Mouse (Mus musculus): ENCODE results near the gene Chic2. TPM values are rescaled to one million over a fixed set of nuclear protein-coding genes. Genes with fewer than 3 reads are reported as not detected.

Gene Chic2
- polyA plus RNA-seq, 1 experiment from 2014 or later = 26.1 TPM

DNA sequence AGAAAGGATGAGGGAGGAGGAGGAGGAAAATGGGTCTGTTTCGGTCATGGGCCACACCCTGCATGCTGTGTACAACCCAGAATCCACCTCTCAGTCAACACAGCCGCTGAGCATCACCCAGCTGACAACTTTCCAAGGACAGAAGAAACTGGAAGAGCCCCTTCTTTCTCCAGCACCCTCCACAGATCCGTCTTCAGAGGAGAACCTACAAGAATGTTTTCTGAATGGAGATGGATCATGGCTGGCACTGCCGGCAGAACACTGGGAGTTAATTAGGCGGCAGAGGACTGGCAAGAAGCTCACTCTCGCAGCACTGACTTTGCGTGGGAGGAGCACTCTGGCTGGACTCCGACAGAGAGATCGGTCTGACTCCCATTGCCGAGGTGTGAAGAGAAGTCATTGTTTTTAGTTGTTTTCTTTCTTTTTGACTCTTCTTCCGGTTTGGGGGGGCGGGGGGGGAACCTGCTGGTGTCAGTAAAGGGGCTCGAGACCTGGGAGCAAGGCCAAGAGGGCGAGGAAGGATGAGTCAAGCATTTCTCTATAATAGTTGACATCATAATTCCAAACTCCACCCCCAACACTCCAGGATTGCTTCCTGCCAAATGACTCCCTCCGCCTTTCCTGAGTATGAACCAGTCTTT, 2.2 kb upstream of the Chic2 start:
- Histone ChIP-seq H3K27ac (no peak overlapping the region), H3K27me3 (replicated peaks) (no peaks in the 10 kb centered on the region), H3K4me1 (replicated peaks) (peaks cover 3% of the 10 kb centered on the region), H3K9me3 (no peaks in the 10 kb centered on the region), H3K4me3 (replicated peaks) (no peak overlapping the region), H3K9ac (no peak overlapping the region), H3K4me2 (replicated peaks) (peak overlapping the region; percentile 24; the same call in 1 of the 2 replicates), H3K36me3 (no peaks in the 10 kb centered on the region)
- no peak for ATAC-seq
- 48% methylated on average over 15 of the region's 15 CpGs for WGBS

- Histone ChIP-seq H3K4me3 (replicated peaks) (no peak overlapping the region), H3K9ac (no peak overlapping the region), H3K4me2 (replicated peaks) (no peak overlapping the region), H3K9me3 (no peaks in the 10 kb centered on the region), H3K27me3 (replicated peaks) (no peaks in the 10 kb centered on the region), H3K27ac (no peak overlapping the region), H3K36me3 (no peaks in the 10 kb centered on the region), H3K4me1 (replicated peaks) (peaks cover 3% of the 10 kb centered on the region)
- ATAC-seq = no peak
- WGBS = 75% methylated on average over 7 of the region's 7 CpGs
These were observed 797 bp upstream of the Chic2 start for GRCm38 (mm10) chr5:75045371-75045770.

- Histone ChIP-seq H3K27ac (peak overlapping the region; percentile 89), H3K4me1 (replicated peaks) (peaks cover 3% of the 10 kb centered on the region), H3K27me3 (replicated peaks) (no peaks in the 10 kb centered on the region), H3K9me3 (no peaks in the 10 kb centered on the region), H3K4me3 (replicated peaks) (peak overlapping the region; percentile 95), H3K4me2 (replicated peaks) (peak overlapping the region; percentile 79), H3K9ac (peak overlapping the region; percentile 97), H3K36me3 (no peaks in the 10 kb centered on the region)
- WGBS = 0% methylated on average over 36 of the region's 36 CpGs
- peak; percentile 83 for ATAC-seq
These were observed 813 bp downstream of the Chic2 start for GRCm38 (mm10) chr5:75043621-75044301.

GRCm38 (mm10) chr5:75043011-75043445, 1.5 kb downstream of the Chic2 start:
- Histone ChIP-seq H3K27me3 (replicated peaks) (no peaks in the 10 kb centered on the region), H3K4me3 (replicated peaks) (peak overlapping the region; percentile 95)
- no peak for ATAC-seq

GRCm38 (mm10) chr5:75039307-75039706, 5.3 kb downstream of the Chic2 start:
- no peaks in the 10 kb centered on the region for H3K27me3 ChIP-seq (replicated peaks)
- no peak overlapping the region for H3K27ac ChIP-seq
- no peak overlapping the region for H3K4me2 ChIP-seq (replicated peaks)
- peaks cover 3% of the 10 kb centered on the region for H3K4me1 ChIP-seq (replicated peaks)
- WGBS = 78% methylated on average over 1 of the region's 1 CpGs
- no peak for ATAC-seq
- no peak overlapping the region for H3K9ac ChIP-seq
- no peaks in the 10 kb centered on the region for H3K36me3 ChIP-seq
- no peaks in the 10 kb centered on the region for H3K9me3 ChIP-seq
- no peak overlapping the region for H3K4me3 ChIP-seq (replicated peaks)

More at GRCm38 (mm10) chr5:75043011-75043445, 1.5 kb downstream of the Chic2 start:
- H3K27ac ChIP-seq = no peak overlapping the region
- peak overlapping the region; percentile 97 for H3K9ac ChIP-seq
- H3K36me3 ChIP-seq = no peaks in the 10 kb centered on the region
- WGBS = 27% methylated on average over 9 of the region's 9 CpGs
- H3K9me3 ChIP-seq = no peaks in the 10 kb centered on the region
- H3K4me2 ChIP-seq (replicated peaks) = peak overlapping the region; percentile 79
- H3K4me1 ChIP-seq (replicated peaks) = peaks cover 3% of the 10 kb centered on the region

DNA sequence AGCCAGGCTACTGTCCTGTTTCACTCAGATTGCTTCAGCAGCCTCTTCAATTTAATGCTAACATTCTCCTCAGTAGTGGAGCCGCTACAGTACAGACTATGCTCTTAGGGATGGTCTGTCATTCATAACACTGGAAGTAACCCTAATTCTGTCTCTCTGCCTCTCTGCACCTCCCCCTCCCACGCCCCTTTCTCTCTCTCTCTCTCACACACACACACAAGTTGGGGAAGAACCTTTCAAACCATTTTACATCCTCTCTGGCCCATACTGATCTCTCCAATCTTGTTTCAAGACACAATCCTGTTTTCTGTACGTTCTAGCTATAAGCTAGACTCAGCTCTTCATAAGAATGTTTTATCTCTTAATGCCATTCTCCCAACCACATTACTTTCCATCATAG, 9.1 kb downstream of the Chic2 start:
- ATAC-seq = no peak
- no peak overlapping the region for H3K9ac ChIP-seq
- H3K9me3 ChIP-seq = no peaks in the 10 kb centered on the region
- H3K4me1 ChIP-seq (replicated peaks) = no peaks in the 10 kb centered on the region
- H3K4me2 ChIP-seq (replicated peaks) = no peak overlapping the region
- H3K36me3 ChIP-seq = no peaks in the 10 kb centered on the region
- 89% methylated on average over 3 of the region's 3 CpGs for WGBS
- H3K4me3 ChIP-seq (replicated peaks) = no peak overlapping the region
- H3K27ac ChIP-seq = no peak overlapping the region
- H3K27me3 ChIP-seq (replicated peaks) = no peaks in the 10 kb centered on the region

GRCm38 (mm10) chr5:75014768-75015167, 29.8 kb downstream of the Chic2 start:
- no peaks in the 10 kb centered on the region for H3K27me3 ChIP-seq (replicated peaks)
- no peaks in the 10 kb centered on the region for H3K36me3 ChIP-seq
- H3K27ac ChIP-seq = no peak overlapping the region
- H3K9ac ChIP-seq = no peak overlapping the region
- no peak for ATAC-seq
- no peak overlapping the region for H3K4me2 ChIP-seq (replicated peaks)
- no peaks in the 10 kb centered on the region for H3K4me1 ChIP-seq (replicated peaks)
- H3K4me3 ChIP-seq (replicated peaks) = no peak overlapping the region
- WGBS = 79% methylated on average over 1 of the region's 1 CpGs
- no peaks in the 10 kb centered on the region for H3K9me3 ChIP-seq

DNA sequence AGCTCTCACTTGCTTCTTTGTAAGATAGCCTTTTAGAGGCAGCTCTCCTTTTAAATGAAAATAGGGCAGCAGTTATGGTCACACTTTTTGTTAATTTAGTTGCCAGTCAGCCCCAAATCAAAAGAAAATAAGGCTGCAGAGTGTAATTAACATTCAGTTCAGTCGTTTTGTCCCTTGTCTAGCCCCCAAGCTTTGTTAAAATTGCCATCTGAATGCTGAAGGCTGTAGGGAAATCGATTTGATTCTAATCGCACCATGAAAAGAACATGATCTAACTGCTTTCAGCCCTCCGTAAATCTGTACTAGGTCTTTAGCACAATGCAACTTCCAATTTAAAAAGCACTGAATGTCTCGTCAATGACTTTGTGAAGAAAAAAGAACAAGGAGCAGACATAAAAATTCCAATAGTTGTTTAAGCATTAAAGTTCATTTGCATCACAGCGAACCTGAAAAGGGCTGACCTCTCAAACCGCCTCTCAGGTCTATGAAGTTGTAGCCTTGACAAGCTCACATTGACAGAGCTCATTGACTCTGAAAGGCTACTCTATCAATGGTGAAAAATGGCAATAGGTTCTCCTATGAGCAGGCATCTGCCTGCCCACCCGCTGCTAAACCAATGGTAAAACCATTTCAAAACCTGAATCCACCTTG, 31.7 kb downstream of the Chic2 start:
- Histone ChIP-seq H3K36me3 (peaks cover 4% of the 10 kb centered on the region; the same call in 1 of the 2 replicates), H3K27ac (no peak overlapping the region), H3K27me3 (replicated peaks) (no peaks in the 10 kb centered on the region), H3K4me1 (replicated peaks) (no peaks in the 10 kb centered on the region), H3K9ac (no peak overlapping the region), H3K4me3 (replicated peaks) (no peak overlapping the region), H3K9me3 (no peaks in the 10 kb centered on the region), H3K4me2 (replicated peaks) (no peak overlapping the region)
- WGBS = 81% methylated on average over 8 of the region's 8 CpGs
- ATAC-seq = no peak

GRCm38 (mm10) chr5:75011985-75012738, 32.4 kb downstream of the Chic2 start:
- H3K36me3 ChIP-seq = peaks cover 4% of the 10 kb centered on the region; the same call in 1 of the 2 replicates
- H3K4me3 ChIP-seq (replicated peaks) = no peak overlapping the region
- no peak overlapping the region for H3K9ac ChIP-seq
- H3K9me3 ChIP-seq = no peaks in the 10 kb centered on the region
- H3K4me1 ChIP-seq (replicated peaks) = no peaks in the 10 kb centered on the region
- no peaks in the 10 kb centered on the region for H3K27me3 ChIP-seq (replicated peaks)
- ATAC-seq = no peak
- WGBS = 75% methylated on average over 4 of the region's 4 CpGs
- no peak overlapping the region for H3K27ac ChIP-seq
- H3K4me2 ChIP-seq (replicated peaks) = no peak overlapping the region

GRCm38 (mm10) chr5:75004755-75005154, 39.8 kb downstream of the Chic2 start:
- Histone ChIP-seq H3K4me3 (replicated peaks) (no peak overlapping the region), H3K36me3 (peaks cover 8% of the 10 kb centered on the region; the same call in 1 of the 2 replicates), H3K27ac (no peak overlapping the region), H3K4me2 (replicated peaks) (no peak overlapping the region), H3K4me1 (replicated peaks) (no peaks in the 10 kb centered on the region), H3K9me3 (no peaks in the 10 kb centered on the region), H3K27me3 (replicated peaks) (no peaks in the 10 kb centered on the region), H3K9ac (no peak overlapping the region)
- WGBS = 82% methylated on average over 3 of the region's 3 CpGs
- ATAC-seq = no peak

DNA sequence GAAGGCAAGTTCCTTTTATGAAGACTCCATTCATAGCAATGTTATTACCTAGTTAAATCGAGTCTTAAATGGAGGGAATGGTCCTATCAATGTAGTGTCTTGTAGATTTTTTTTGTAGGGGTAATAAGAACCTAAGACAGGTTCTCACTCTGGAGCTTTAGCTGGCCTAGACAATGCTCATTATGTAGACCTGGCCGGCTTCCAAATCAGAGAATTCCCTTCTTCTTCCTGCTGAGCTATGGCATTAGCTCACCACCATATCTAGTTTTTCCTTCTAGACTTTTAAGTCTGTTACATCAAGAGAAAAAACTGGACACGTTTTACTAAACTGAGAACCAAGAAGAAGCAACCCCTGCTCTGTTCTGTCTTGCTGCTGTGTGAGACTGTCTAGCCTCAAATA, 42.5 kb downstream of the Chic2 start:
- H3K27me3 ChIP-seq (replicated peaks) = no peaks in the 10 kb centered on the region
- H3K4me1 ChIP-seq (replicated peaks) = no peaks in the 10 kb centered on the region
- no peak overlapping the region for H3K4me2 ChIP-seq (replicated peaks)
- no peak overlapping the region for H3K4me3 ChIP-seq (replicated peaks)
- peaks cover 7% of the 10 kb centered on the region; the same call in 1 of the 2 replicates for H3K36me3 ChIP-seq
- H3K27ac ChIP-seq = no peak overlapping the region
- no peak for ATAC-seq
- H3K9me3 ChIP-seq = no peaks in the 10 kb centered on the region
- no peak overlapping the region for H3K9ac ChIP-seq
- 92% methylated on average over 3 of the region's 3 CpGs for WGBS

All from intestine, embryonic 15.5 days (tissue).